Mouse (Mus musculus) heart, adult 2 months (tissue): ENCODE measurements at regions not wholly inside any gene's neighbourhood (a gene's known extent, or its start where the extent isn't known, plus 50 kb on each side); places are given as distances from the start of the nearest gene placed in this dataset.

Experiments used
- CTCF ChIP-seq: fragments of 200-600 bp; IDR thresholded peaks from 2 replicates; pipeline ENCODE4 v1.8.1; 2022; ENCODE audit warnings: antibody characterized with exemption, mild to moderate bottlenecking, moderate library complexity
- EP300 ChIP-seq: fragments of 200-500 bp; IDR thresholded peaks from 2 replicates; pipeline ENCODE4 v1.6.1; 2011; ENCODE audit warnings: low read depth, low read length, control low read depth; ENCODE audit not compliant: insufficient read depth
- POLR2A ChIP-seq: fragments of 200-500 bp; IDR thresholded peaks from 2 replicates; pipeline ENCODE4 v1.6.1; 2011; ENCODE audit warnings: mild to moderate bottlenecking, low read depth, low read length, control low read depth; ENCODE audit not compliant: insufficient read depth

GRCm38 (mm10) chr16:29934649-29935048 lies 129.5 kb upstream of the Hes1 start:
- TF ChIP-seq CTCF = no peak
- TF ChIP-seq POLR2A = no peak
- no peak for TF ChIP-seq EP300
